Mouse (Mus musculus) ES-E14 (cell line): ENCODE data around the gene Mgat4a.

ENCODE experiments used
- CHD2 ChIP-seq: IDR thresholded peaks from 2 replicates; pipeline ENCODE4 v1.6.1; 2014; ENCODE audit warnings: mild to moderate bottlenecking, low read depth, low read length, inconsistent platforms
- ZC3H11A ChIP-seq: IDR thresholded peaks from 2 replicates; pipeline ENCODE4 v1.6.1; 2012; ENCODE audit warnings: low read depth, mild to moderate bottlenecking, inconsistent platforms, low read length, borderline replicate concordance

DNA sequence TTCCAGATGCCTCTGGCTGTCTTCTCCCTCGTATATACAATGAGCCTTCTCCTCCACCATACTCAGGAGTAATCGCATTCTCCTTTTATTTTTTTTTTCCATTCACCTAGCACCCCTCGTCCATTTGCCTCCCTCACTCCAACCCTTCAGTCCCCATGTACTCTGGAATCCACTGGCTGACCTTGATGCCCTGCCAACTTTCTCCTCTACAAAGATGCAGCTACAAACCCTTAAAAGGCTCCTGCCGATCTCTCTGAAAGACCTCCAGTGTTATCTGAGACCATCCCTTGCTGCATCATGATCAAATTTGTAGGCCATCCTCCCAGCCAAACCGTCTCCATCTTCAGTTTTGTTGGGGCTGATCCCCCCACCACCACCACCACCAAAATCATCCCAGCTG is 31.4 kb downstream of the Mgat4a start:
- TF ChIP-seq CHD2 (no peak), ZC3H11A (no peak)
